Mouse (Mus musculus): ENCODE data around the gene Six1.

Gene Six1

GRCm38 (mm10) chr12:73049520-73050225 is 4.0 kb downstream of the Six1 start:
- DNase-seq (ENCODE audit: low spot score in 2 of 2): peak in 1 of 2 experiments; percentile 5

GRCm38 (mm10) chr12:73048537-73048936 is 5.2 kb downstream of the Six1 start:
- no peak for DNase-seq (ENCODE audit: low spot score in 2 of 2)

- DNase-seq (ENCODE audit: low spot score in 2 of 2): no peak
These were observed 6.1 kb downstream of the Six1 start for GRCm38 (mm10) chr12:73047576-73047975.

GRCm38 (mm10) chr12:73046607-73047180 is 7.0 kb downstream of the Six1 start:
- peak in 1 of 2 experiments; percentile 17 for DNase-seq (ENCODE audit: low spot score in 2 of 2)

GRCm38 (mm10) chr12:73045724-73046606 is 7.7 kb downstream of the Six1 start:
- DNase-seq (ENCODE audit: low spot score in 2 of 2): peak in 1 of 2 experiments; percentile 2

GRCm38 (mm10) chr12:73045046-73045723 is 8.5 kb downstream of the Six1 start:
- DNase-seq (ENCODE audit: low spot score in 2 of 2): peak in 1 of 2 experiments; percentile 18

GRCm38 (mm10) chr12:73044221-73045045 is 9.3 kb downstream of the Six1 start:
- DNase-seq (ENCODE audit: low spot score in 2 of 2): peak in 1 of 2 experiments; percentile 12

- DNase-seq (ENCODE audit: low spot score in 2 of 2): peak in 1 of 2 experiments; percentile 6
These were observed 10.1 kb downstream of the Six1 start for GRCm38 (mm10) chr12:73043396-73044167.

- no peak for DNase-seq (ENCODE audit: low spot score in 2 of 2)
These were observed 10.8 kb downstream of the Six1 start for GRCm38 (mm10) chr12:73042903-73043302.

GRCm38 (mm10) chr12:73042406-73042805 is 11.3 kb downstream of the Six1 start:
- peak in 1 of 2 experiments; percentile 13 for DNase-seq (ENCODE audit: low spot score in 2 of 2)

GRCm38 (mm10) chr12:73041256-73041630 is 12.4 kb downstream of the Six1 start:
- peak in 1 of 2 experiments; percentile 5 for DNase-seq (ENCODE audit: low spot score in 2 of 2)

- peak in 1 of 2 experiments; percentile 10 for DNase-seq (ENCODE audit: low spot score in 2 of 2)
These were observed 13.0 kb downstream of the Six1 start for GRCm38 (mm10) chr12:73040563-73041255.

GRCm38 (mm10) chr12:73039939-73040562 is 13.6 kb downstream of the Six1 start:
- DNase-seq (ENCODE audit: low spot score in 2 of 2): no peak

- no peak for DNase-seq (ENCODE audit: low spot score in 2 of 2)
These were observed 14.4 kb downstream of the Six1 start for GRCm38 (mm10) chr12:73038992-73039938.

GRCm38 (mm10) chr12:73038441-73038991 is 15.2 kb downstream of the Six1 start:
- DNase-seq (ENCODE audit: low spot score in 2 of 2): peak in 1 of 2 experiments; percentile 17

- DNase-seq (ENCODE audit: low spot score in 2 of 2): peak in 1 of 2 experiments; percentile 3
These were observed 16.1 kb downstream of the Six1 start for GRCm38 (mm10) chr12:73037385-73038160.
